26 mouse cellular contexts compared by ENCODE assay signal in the genomic region with DNA sequence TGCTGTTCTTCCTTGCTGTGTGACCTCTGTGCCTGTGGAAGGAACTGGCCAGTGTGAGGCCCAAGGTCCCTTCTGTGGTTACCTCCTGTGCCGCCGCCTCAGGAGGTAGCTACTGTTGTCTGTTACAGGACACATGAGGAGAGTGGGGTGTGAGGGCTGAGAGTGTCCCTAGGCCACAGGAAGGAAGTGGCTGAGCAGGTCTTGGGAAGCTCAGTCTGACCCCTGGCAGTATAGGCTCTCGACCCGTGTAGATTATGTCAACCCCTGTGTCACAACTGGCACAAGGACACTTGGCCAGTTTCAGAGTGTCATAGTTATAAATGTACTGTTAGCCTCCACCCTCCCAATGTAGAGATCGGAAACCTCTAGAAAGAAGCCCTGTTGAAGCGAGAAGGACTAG. TPM values are rescaled to one million over a fixed set of nuclear protein-coding genes. Genes with fewer than 3 reads are reported as not detected.
A peak's percentile ranks its signal among the peaks of the same experiment; 100 is the strongest.
DNase-seq lines count a peak whose midpoint lies in the region; ATAC-seq and TF ChIP-seq lines count a peak whose summit lies in the region.
"Had no signal": no experiment of that assay in that cellular context is flagged by ENCODE, and none has a peak within 500 bp of the region (broad histone marks: within the 10 kb centered on the region; RNA-seq: fewer than 3 reads in every experiment).

No protein-coding gene starts in this region.

- DNase-seq in adrenal gland, postnatal 14 days = peak; percentile 3
- DNase-seq in adrenal gland, postnatal 25 days = no peak
- no peak for DNase-seq in kidney, adult 2 months
- DNase-seq: cerebellum, adult 11 months; cerebellum, adult 2 months; cerebellum, adult 9-11 months; cerebellum, postnatal 25 days; forebrain, postnatal 0 days; gastrocnemius, adult 2 months; gastrocnemius, postnatal 14 days; heart, adult 18-20 months; heart, postnatal 10 days; heart, postnatal 36 days had no signal

- H3K4me1 ChIP-seq in megakaryocyte, embryonic 14.5 days = peaks cover 47% of the 10 kb centered on the region
- peaks cover 4% of the 10 kb centered on the region; the same call in 1 of the 2 replicates for H3K4me1 ChIP-seq in kidney, adult 2 months (ENCODE audit: control insufficient read depth, insufficient read depth, low read length)

- no peaks in the 10 kb centered on the region for H3K27me3 ChIP-seq in megakaryocyte, embryonic 14.5 days (replicated peaks)
- H3K27me3 ChIP-seq in kidney, adult 2 months (replicated peaks; ENCODE audit: control insufficient read depth, insufficient read depth, low read length) = no peaks in the 10 kb centered on the region
- H3K27me3 ChIP-seq: embryonic facial prominence, embryonic 12.5 days; embryonic facial prominence, embryonic 15.5 days; heart, embryonic 12.5 days; heart, embryonic 15.5 days; Patski had no signal

- peaks cover 64% of the 10 kb centered on the region for H3K36me3 ChIP-seq in megakaryocyte, embryonic 14.5 days (replicated peaks; ENCODE audit: low read length)
- H3K36me3 ChIP-seq in kidney, adult 2 months (ENCODE audit: control insufficient read depth, insufficient read depth, low read length) = peaks cover 2% of the 10 kb centered on the region; the same call in 1 of the 2 replicates

- no peak for ATAC-seq in megakaryocyte, adult 5-6 weeks (ENCODE audit: poor library complexity, severe bottlenecking)
- ATAC-seq in granulocyte monocyte progenitor cell, adult 5-6 weeks (replicated peaks; ENCODE audit: poor library complexity, severe bottlenecking) = peak; percentile 44
- ATAC-seq in CD4-positive, CD25-positive, alpha-beta regulatory T cell, adult 4 months = no peak
- ATAC-seq: forebrain, embryonic 14.5 days; forebrain, postnatal 0 days; inflammation-experienced regulatory T-cells, adult 6 months; Patski had no signal

- no peak for TF ChIP-seq CTCF in kidney, adult 2 months (conservative IDR thresholded peaks at IDR 0.05; ENCODE audit: insufficient read depth, insufficient read length, low read depth, low read length)

- H3K9me3 ChIP-seq in megakaryocyte, embryonic 14.5 days = no peaks in the 10 kb centered on the region
- H3K9me3 ChIP-seq: embryonic facial prominence, embryonic 12.5 days; embryonic facial prominence, embryonic 15.5 days; heart, embryonic 12.5 days; heart, embryonic 15.5 days had no signal

- 83% methylated on average over 6 of the region's 6 CpGs for WGBS in kidney, adult 2 months

- TF ChIP-seq POLR2A in kidney, adult 2 months (IDR thresholded peaks at IDR 0.05; ENCODE audit: low read depth, low read length) = no peak

- H3K27ac ChIP-seq in kidney, adult 2 months (ENCODE audit: insufficient read depth, low read depth, low read length) = no peak overlapping the region
- H3K27ac ChIP-seq: embryonic facial prominence, embryonic 12.5 days; embryonic facial prominence, embryonic 15.5 days; gastrocnemius, adult 2 months; heart, embryonic 15.5 days; hindbrain, embryonic 14.5 days; hindbrain, postnatal 0 days had no signal

- peak overlapping the region; percentile 4 for H3K4me3 ChIP-seq in megakaryocyte, embryonic 14.5 days (replicated peaks)
- no peak overlapping the region for H3K4me3 ChIP-seq in kidney, adult 2 months (ENCODE audit: insufficient read depth, low read depth, low read length)
- H3K4me3 ChIP-seq: embryonic facial prominence, embryonic 12.5 days; embryonic facial prominence, embryonic 15.5 days; gastrocnemius, adult 2 months; heart, embryonic 12.5 days; heart, embryonic 15.5 days had no signal

RNA-seq across cellular contexts. Expression of gene Uqcr10, which starts 20.6 kb away (rescaled TPM):
- total RNA-seq in adrenal gland, postnatal 14 days (2021) = 1,088 and 1,101 TPM in 2 replicates
- 790 and 849 TPM in 2 replicates for total RNA-seq in adrenal gland, postnatal 25 days (2021)
- 26.4 and 27.4 TPM in 2 replicates for polyA plus RNA-seq in megakaryocyte, embryonic 14.5 days (2012; ENCODE audit: insufficient read depth, low replicate concordance)
- 135 and 148 TPM in 2 replicates for total RNA-seq in megakaryocyte, adult 5-6 weeks (2015)
- 73.7 and 87.8 TPM in 2 replicates for total RNA-seq in megakaryocyte, adult 5-6 weeks (2017)
- total RNA-seq in granulocyte monocyte progenitor cell, adult 5-6 weeks (2014; fragmentation: Nextera tagmentation) = 357 and 416 TPM in 2 replicates
- 189 and 204 TPM in 2 replicates for total RNA-seq in granulocyte monocyte progenitor cell, adult 5-6 weeks (2017)
- polyA plus RNA-seq in kidney, adult 2 months (2012; rRNA removed) = 2,120 and 2,704 TPM in 2 replicates
- polyA plus RNA-seq in CD4-positive, CD25-positive, alpha-beta regulatory T cell, adult 4 months (2017; shearing (Covaris generic)) = 100 to 1,000 TPM; 400 to 440 TPM

RNA-seq across cellular contexts. Expression of gene Zmat5, which starts 21.0 kb away (rescaled TPM):
- 35.1 and 36.7 TPM in 2 replicates for total RNA-seq in adrenal gland, postnatal 14 days (2021)
- total RNA-seq in adrenal gland, postnatal 25 days (2021) = 53.1 and 55.3 TPM in 2 replicates
- 75.1 and 119 TPM in 2 replicates for polyA plus RNA-seq in megakaryocyte, embryonic 14.5 days (2012; ENCODE audit: insufficient read depth, low replicate concordance)
- total RNA-seq in megakaryocyte, adult 5-6 weeks (2015) = 35.2 and 45.0 TPM in 2 replicates
- 11.7 and 12.5 TPM in 2 replicates for total RNA-seq in megakaryocyte, adult 5-6 weeks (2017)
- 28.1 and 50.8 TPM in 2 replicates for total RNA-seq in granulocyte monocyte progenitor cell, adult 5-6 weeks (2014; fragmentation: Nextera tagmentation)
- total RNA-seq in granulocyte monocyte progenitor cell, adult 5-6 weeks (2017) = 6.9 and 19.7 TPM in 2 replicates
- 62.6 and 65.1 TPM in 2 replicates for polyA plus RNA-seq in kidney, adult 2 months (2012; rRNA removed)
- 100 to 1,000 TPM; 133 to 152 TPM for polyA plus RNA-seq in CD4-positive, CD25-positive, alpha-beta regulatory T cell, adult 4 months (2017; shearing (Covaris generic))

RNA-seq across cellular contexts. Expression of gene Ascc2, which starts 46.0 kb away (rescaled TPM):
- total RNA-seq in adrenal gland, postnatal 14 days (2021) = 31.3 and 36.4 TPM in 2 replicates
- 47.8 and 48.2 TPM in 2 replicates for total RNA-seq in adrenal gland, postnatal 25 days (2021)
- 30.5 and 53.9 TPM in 2 replicates for polyA plus RNA-seq in megakaryocyte, embryonic 14.5 days (2012; ENCODE audit: insufficient read depth, low replicate concordance)
- 14.4 and 14.6 TPM in 2 replicates for total RNA-seq in megakaryocyte, adult 5-6 weeks (2015)
- total RNA-seq in megakaryocyte, adult 5-6 weeks (2017) = 15.7 and 16.0 TPM in 2 replicates
- total RNA-seq in granulocyte monocyte progenitor cell, adult 5-6 weeks (2014; fragmentation: Nextera tagmentation) = 36.3 and 36.4 TPM in 2 replicates
- 23.1 and 23.7 TPM in 2 replicates for total RNA-seq in granulocyte monocyte progenitor cell, adult 5-6 weeks (2017)
- polyA plus RNA-seq in kidney, adult 2 months (2012; rRNA removed) = 17.7 and 18.0 TPM in 2 replicates
- 10 to 100 TPM; 30.6 to 51.0 TPM for polyA plus RNA-seq in CD4-positive, CD25-positive, alpha-beta regulatory T cell, adult 4 months (2017; shearing (Covaris generic))
